Mouse (Mus musculus): Measurements from ENCODE around the gene Cd4.
"Not testable (repeated sequence)": the region's sequence is repeated elsewhere in the genome, so short reads cannot be mapped to it uniquely, and the experiment has no call there.

The Cd4 gene

DNA sequence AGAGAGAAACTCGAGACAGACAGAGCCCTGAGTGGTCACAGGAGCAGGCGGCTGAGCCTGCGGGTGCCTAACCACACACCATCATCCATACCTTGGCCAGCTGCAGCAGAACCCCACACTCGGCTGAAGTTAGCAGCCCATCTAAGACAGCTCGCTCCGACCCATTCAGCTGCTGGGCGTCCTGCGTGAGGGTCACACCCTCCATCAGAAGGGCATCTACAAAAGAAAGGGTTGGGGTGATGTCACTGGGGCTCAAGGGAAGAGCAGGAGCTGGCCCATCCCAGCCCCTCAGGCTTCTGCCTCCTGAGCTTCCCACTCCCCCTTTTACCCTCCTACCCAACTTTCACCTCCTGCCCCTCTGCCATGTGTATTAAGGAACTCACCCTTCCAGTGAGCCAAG lies 37.5 kb downstream of the Cd4 start:
- DNase-seq (ENCODE audit: low read depth) = no peak

GRCm38 (mm10) chr6:124847305-124847704 lies 40.7 kb downstream of the Cd4 start:
- DNase-seq (ENCODE audit: low read depth) = peak; percentile 94

GRCm38 (mm10) chr6:124840241-124841167 lies 47.5 kb downstream of the Cd4 start, which contains the start of gene Gnb3:
Gene Gnb3, minus strand, starts transcription at chr6:124840275.
- no peak for DNase-seq (ENCODE audit: low read depth)

DNA sequence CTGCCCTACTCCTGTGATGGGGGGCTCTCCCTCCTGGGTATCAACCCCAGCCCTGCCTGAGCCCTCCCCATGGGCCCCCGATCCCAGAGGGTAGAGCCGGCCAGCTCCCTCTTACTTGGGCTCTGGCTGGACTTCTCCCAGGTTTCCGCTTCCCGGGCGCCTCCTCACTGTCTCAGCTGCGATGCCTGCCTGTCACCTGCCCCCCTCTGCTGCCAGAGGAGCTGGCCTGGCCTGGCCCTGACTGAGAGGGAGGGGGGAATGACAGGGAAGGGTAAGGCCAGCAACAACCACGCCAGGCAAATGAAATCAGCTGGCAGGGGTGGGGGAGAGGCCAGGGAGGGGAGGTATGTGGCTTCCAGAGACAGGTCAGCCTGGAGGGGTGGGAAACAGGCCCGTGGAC lies 48.2 kb downstream of the Cd4 start:
- DNase-seq (ENCODE audit: low read depth) = no peak

GRCm38 (mm10) chr6:124836411-124836810 lies 51.6 kb downstream of the Cd4 start:
- DNase-seq (ENCODE audit: low read depth) = no peak

- DNase-seq (ENCODE audit: low read depth) = no peak
Observed at GRCm38 (mm10) chr6:124835531-124835930, 52.5 kb downstream of the Cd4 start.

- no peak for DNase-seq (ENCODE audit: low read depth)
Observed at GRCm38 (mm10) chr6:124834512-124835081, 53.4 kb downstream of the Cd4 start.

GRCm38 (mm10) chr6:124831649-124832048 lies 56.4 kb downstream of the Cd4 start:
- DNase-seq (ENCODE audit: low read depth) = no peak

GRCm38 (mm10) chr6:124831199-124831598 lies 56.8 kb downstream of the Cd4 start:
- DNase-seq (ENCODE audit: low read depth) = not testable (repeated sequence)

DNA sequence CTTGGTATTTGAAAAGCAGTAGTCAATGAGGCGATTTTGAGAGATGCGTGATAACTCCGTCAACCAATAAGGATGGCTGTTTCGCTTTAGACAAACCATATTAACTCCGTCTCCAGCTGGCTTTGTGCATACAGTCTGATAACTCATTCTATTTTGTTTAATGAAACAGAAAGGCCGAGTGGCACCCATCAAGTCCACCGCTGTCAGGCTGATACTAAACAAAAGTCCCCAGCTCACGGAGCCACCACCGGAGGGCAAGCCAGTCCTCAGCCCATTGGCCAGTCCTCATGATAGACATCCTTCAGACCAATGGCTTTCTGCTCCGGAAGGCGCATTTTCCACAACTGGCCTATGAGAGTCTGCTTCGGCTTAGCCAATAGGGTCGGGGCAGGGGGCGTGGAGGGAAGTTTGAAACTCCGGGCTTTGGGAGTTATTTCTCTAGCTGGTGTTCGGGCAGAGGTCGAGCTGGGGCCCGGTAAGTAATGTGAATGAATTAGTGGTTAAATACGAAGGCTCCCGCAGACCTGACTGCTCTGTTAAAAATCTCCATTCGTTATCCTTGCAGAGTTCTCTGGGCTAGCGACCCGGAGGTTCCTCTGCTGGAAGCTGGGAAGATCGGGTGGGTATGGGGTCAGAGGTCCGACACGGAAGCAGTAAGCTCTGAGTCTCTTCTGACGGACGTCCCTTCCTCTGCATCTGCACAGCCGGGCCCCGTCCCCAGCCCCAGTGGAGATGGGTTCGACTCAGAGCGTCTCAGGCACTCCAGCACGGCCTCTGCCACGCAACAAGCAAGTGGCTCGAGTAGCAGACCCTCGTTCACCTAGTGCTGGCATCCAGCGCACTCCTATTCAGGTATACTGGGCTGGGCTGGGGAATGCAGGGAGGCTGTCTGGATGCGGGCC lies 58.0 kb downstream of the Cd4 start:
- peak; percentile 95 for DNase-seq (ENCODE audit: low read depth)

DNA sequence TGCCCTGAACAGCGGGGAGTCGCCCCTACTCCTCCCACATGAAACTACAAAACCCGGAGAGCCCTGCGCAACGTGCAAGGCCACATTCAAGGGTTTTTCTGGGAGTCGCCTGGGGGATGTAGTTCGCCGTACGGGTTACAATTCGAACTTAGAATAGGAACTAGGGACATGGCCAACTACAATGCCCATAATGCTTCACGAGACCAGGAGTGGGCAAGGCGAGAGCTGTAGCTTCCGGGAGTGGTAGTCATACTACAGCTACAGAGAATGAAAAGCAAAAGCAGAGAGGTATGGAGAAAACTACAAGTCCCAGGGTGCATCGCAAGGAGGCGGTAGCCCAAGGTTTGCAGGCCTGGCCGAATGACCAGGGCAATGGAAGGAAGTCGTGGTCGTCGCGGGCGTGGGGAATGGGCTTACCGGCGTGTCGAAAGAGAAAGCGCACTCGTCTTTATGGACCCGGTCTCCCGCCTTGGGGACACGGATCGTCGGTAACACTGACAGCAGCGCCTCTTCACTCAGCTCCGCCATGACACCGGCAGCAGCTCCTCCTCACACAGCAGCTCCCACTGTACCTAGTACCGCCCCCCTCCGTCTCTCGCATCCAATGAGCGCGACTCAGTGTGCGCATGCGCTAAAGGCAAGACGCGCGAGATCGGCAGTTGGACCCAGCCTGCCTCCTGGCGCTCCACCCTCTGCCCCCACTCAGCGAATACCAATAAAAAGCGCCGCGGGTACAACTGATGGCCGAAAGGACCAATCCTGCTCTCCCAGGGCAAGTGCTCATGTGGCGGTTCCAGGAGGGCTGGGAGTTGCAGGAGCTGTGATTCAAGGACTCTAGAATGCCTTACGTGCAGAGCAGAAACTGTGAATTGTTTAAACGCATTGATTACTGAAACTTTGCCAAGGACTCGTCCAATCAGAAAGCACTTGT lies 58.9 kb downstream of the Cd4 start, which contains the start of the genes Usp5 and Cdca3:
Gene Usp5 (minus strand): TSS at position 617 of the 931 bp plus-strand sequence.
Gene Cdca3 (plus strand): TSS at position 680 of the 931 bp plus-strand sequence.
- peak; percentile 99 for DNase-seq (ENCODE audit: low read depth)

- peak; percentile 50 for DNase-seq (ENCODE audit: low read depth)
Observed at GRCm38 (mm10) chr6:124828101-124828592, 59.9 kb downstream of the Cd4 start.

DNA sequence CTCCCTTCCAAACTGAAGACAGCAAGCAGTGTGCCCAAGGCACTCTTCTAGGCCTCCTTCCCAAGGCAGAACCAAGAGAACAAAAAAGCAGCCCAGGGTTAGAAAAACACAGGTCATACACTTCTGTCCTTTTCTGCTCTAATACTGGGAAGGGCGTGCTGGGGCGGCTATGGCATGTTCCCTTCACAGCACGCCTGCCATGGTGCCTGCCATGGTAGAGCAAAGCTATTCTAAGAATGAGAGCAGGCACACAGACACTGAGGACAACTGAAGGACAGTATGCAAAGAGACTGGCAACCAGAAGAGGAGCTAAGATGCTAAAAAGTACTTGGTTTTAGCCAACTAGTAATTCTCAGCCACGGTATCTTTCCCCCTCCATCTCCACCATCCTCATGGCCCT lies 66.0 kb downstream of the Cd4 start:
- no peak for DNase-seq (ENCODE audit: low read depth)

- DNase-seq (ENCODE audit: low read depth) = no peak
Observed at GRCm38 (mm10) chr6:124820891-124821290, 67.1 kb downstream of the Cd4 start.

GRCm38 (mm10) chr6:124817971-124818370 lies 70.0 kb downstream of the Cd4 start:
- DNase-seq (ENCODE audit: low read depth) = no peak

DNA sequence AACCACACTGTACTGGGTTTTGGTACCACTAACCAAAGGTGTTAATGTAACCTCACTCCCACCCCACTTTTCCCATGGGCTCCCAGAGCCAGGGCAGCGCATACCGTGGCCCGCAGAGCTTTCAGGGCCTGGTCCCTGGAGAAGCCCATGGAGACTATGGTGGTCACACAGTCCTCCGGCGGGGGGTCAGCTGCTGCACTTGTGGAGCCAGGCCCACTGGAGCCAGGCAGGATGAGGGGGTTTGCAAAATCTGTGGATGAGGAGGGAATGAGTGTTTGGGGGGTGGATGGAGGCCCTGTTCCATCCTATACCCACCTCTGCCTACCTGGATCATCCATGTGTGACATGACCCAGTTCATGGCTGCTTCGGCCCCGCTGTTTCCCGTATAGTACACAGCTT lies 70.5 kb downstream of the Cd4 start:
- no peak for DNase-seq (ENCODE audit: low read depth)

DNA sequence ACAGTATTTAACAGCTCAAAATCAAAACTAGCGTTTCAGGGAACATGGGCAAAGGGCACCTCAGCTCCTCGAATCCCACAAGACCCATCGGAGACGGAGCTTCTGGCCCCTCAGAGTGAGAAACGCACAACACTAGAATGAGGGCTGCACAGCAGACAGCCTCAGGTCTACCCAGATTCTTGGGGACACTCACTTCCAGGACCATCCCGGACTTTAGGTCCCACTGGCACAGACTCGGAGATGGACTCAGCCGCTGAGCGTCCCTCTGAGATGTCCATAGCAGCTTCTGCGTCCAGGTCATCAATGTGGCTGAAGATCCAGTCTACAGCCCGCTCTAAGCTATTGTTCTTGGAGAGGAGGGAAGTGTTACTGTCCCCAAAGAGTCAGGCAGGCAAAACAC lies 70.9 kb downstream of the Cd4 start:
- no peak for DNase-seq (ENCODE audit: low read depth)

DNA sequence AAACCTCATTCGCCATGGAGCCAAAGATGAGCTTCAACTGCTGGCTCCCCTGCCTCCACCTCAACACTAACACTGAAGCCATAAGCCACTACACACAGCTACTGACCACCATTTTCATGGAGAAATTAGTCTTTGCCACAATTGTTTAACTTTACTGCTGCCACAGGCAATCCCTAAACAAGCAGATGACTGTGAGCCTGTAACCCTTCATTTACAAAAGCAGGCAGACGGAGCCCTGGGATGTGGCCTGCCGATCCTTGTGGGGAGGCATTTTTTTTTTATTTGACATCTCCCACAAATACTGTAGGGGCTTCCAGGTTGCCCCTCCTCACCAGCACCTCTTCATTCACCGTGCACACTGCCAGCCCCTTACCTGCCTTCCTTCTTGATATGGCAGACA lies 71.4 kb downstream of the Cd4 start:
- no peak for DNase-seq (ENCODE audit: low read depth)

DNA sequence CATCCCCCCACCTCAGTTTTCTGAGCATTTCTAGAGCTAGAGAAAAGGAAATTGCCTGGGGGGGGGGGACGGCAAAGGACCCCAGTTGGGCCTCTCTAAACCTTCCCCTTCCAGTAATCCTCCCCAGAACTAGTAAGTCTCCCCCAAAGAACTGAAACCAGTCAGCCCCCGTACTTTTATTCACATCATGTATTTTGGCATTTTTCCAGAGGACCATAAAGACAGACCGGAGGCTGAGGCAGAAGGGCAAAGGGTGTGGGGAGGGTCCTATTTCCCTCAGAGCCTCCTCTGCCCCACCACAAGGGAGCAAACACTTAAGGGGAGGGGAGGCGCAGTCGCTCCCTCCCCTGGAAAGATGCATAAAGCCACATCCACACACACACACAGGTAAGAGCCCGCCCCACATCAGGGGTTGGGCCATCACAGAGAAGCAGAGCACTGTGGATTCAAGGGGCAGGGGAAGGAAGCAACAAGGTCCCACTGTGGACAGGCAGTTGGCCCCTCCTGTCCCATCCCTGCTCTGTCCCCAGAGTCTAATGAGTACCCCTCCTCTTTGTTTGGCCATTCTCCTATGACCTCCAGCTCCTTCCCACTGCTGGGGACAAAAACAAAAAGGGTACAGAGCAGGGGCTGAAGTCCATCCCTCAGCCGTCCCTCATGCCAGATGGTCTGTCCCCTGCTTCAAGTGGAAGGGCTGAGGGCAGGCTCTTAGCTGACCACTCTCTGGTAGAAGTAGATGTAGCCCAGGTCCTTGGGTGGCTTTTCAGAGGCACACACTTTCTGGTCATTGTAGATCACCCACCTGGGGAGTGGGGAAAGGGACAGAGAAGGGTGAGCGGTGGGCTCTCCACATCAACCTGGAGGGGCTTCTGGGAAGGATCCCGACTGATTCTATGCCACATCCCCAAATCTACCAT lies 72.9 kb downstream of the Cd4 start:
- DNase-seq (ENCODE audit: low read depth) = no peak

Data from naive thymus-derived CD4-positive, alpha-beta T cell, adult 2 months (primary cell).